Mouse (Mus musculus): ENCODE measurements around the gene Tmem72.

Tmem72 gene

GRCm38 (mm10) chr6:116716666-116717065 is at the start of gene Tmem72:
Gene Tmem72, minus strand, starts transcription at chr6:116716913.
- DNase-seq (ENCODE audit: low spot score in 2 of 2) = no peak

GRCm38 (mm10) chr6:116764524-116764923 is 47.8 kb upstream of the Tmem72 start:
- DNase-seq (ENCODE audit: low spot score in 2 of 2) = no peak

DNA sequence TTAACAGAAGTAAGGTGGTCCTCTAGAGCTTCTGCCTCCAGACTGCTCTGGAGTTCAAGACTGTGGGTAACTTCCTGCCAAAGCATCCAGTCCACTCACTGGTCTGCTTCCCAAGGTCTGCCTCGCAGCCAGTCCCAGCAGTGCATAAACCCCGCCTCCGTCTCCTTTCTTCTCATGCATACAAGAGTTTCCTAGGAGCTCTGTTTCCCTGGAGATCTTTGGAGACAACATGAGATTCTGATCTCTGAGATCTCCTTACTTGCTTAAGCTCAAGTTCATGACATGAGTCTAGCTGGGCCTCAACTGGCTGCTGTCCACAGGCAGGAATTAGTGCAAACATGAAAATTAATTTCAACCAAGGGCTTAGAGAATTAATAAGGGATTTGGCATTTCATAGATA is 45.6 kb upstream of the Tmem72 start:
- no peak for DNase-seq (ENCODE audit: low spot score in 2 of 2)

GRCm38 (mm10) chr6:116760181-116760580 is 43.5 kb upstream of the Tmem72 start:
- no peak for DNase-seq (ENCODE audit: low spot score in 2 of 2)

GRCm38 (mm10) chr6:116756364-116756763 is 39.7 kb upstream of the Tmem72 start:
- no peak for DNase-seq (ENCODE audit: low spot score in 2 of 2)

DNA sequence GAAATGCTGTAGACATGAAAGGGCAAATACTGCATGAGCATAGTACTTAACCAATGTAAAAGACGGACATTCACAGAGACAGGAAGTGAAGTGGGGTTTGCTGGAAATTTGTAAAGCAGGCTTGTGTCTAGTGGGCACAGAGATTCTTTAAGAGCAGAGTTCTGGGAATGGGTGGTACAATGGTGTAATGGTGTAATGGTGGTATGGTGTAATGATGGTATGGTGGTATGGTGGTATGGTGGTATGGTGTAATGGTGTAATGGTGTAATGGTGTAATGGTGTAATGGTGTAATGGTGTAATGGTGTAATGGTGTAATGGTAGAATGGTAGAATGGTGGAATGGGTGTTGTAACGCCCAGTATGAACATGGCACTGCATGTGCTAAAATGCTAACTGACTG is 21.3 kb upstream of the Tmem72 start:
- no peak for DNase-seq (ENCODE audit: low spot score in 2 of 2)

DNA sequence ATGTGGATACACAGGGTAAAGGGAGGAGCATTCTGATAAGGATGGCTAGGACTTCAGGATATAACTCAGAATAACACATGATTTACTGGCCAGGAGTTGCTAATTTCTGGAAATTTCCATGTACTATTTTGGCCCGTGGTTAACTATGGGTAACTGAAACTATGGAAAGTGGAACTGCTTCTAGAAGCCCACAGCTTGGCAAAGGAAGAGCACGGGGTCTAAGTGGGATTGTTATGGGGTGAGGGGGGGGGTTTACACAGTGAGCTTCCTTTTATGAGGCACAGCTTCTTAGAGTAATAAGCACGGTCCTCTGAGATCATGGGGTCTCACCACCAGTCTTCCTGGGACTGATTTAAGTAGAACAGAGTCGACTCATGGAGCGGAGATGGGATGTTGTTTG is 18.6 kb upstream of the Tmem72 start:
- no peak for DNase-seq (ENCODE audit: low spot score in 2 of 2)

GRCm38 (mm10) chr6:116733577-116733976 is 16.9 kb upstream of the Tmem72 start:
- DNase-seq (ENCODE audit: low spot score in 2 of 2) = no peak

DNA sequence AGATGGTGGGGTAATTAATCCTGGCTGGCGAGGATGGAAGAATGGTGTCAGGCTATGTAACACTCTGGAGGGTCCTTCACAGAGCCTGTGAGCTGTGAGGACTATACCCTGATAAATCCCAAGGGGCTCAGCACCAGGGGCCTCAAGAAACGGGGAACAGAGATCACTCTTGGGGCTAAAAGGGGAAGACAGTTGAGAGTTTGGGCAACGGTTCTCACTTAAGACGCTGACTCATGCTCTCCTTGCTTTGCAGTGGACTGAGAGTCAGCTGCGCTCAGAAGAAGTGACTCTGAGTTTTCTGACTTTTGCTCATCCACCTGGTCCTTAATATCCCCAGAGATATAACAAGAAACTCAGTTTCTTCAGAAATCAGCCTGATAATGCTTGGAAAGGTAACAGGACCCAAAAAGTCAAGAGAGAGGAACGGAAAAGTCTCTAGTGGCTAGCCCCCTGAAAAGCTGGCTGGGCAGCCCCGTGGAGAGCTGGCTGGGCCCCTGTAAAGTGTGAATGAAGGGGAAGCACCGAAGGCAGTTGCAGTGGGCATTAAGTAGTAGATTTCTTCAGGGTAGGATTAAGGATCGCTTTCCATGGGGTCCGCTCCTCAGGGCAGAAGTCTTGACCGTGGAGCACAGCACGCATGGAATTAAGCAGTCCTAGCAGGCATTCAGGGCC is 7.9 kb upstream of the Tmem72 start:
- DNase-seq (ENCODE audit: low spot score in 2 of 2) = no peak

- DNase-seq (ENCODE audit: low spot score in 2 of 2) = peak; percentile 31 to 58
These were observed 2.2 kb upstream of the Tmem72 start for GRCm38 (mm10) chr6:116718920-116719319.

DNA sequence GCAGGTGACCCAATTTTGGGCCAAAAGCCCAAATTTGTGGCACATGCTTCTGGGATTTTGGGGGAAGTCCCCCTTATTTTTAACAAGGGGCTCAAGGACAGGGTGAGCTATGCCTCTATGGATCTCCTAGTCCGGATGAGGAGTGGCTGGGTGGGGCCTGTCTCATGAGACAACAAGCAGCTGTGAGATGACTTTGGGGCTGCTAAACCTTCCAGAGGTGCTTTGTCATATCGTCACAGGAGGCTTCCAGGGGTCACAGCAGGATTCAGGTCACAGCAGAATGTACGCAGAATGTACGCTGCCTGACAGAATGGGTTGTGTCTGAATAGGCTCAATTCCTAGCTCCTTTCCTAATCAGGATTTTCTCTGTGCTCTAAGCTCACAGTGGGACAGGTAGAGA is 1.6 kb upstream of the Tmem72 start:
- DNase-seq (ENCODE audit: low spot score in 2 of 2) = no peak

GRCm38 (mm10) chr6:116717851-116718250 is 1.1 kb upstream of the Tmem72 start:
- DNase-seq (ENCODE audit: low spot score in 2 of 2) = no peak

- no peak for DNase-seq (ENCODE audit: low spot score in 2 of 2)
These were observed 1.5 kb downstream of the Tmem72 start for GRCm38 (mm10) chr6:116715166-116715565.

DNA sequence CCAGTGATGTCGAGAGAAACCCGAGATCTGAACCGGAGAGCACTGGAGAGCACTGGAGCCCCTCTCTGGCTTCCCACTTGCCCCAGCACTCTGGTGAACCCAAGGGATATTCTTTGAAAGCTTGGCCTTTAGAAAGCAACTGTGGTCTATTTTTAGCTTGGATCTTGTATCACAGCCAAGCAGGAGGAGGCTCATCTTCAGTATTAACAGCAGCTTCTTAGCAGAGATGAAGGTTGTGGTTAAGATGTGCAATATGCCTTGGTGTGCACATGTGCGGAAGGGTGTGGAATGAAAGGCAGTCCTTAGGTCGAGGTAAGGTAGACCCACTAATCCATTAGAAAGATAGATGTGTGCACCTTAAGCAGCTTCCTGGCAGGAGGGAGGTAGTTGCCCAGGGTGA is 2.1 kb downstream of the Tmem72 start:
- peak in 1 of 2 experiments; percentile 19 for DNase-seq (ENCODE audit: low spot score in 2 of 2)

DNA sequence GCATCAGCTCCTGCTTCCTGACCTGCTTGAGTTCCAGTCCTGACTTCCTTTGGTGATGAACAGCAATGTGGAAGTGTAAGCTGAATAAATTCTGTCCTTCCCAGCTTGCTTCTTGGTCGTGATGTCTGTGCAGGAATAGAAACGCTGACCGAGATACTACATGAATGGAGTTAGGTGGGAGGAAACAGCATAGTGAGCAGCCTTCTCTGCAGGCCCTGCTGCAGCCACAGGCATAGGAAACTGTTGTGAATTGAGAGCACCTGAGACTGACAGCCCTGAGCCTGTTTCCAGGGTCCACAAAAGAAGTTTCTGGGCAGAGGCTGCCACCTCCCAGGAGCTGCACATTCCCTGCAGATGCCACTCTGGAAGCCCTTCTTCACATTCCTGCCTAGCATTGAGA is 2.7 kb downstream of the Tmem72 start:
- no peak for DNase-seq (ENCODE audit: low spot score in 2 of 2)

DNA sequence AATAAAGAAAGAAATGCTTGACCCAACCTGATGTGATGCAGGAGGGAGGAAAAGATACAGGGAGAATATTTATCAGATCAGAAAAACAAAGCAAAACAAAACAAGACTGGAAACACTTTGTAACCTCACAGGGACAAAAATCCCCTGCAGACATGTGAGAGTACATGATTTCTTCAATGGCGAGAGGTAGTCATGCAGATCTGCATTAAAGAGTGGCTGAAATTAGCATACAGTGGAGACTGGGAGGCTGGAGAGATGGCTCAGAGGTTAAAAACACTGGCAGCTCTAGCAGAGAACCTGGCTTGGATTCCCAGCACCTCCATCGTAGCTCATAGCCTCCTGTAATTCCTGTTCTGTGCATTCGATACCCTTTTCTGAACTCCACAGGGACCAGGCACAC is 4.2 kb downstream of the Tmem72 start:
- DNase-seq (ENCODE audit: low spot score in 2 of 2) = no peak

DNA sequence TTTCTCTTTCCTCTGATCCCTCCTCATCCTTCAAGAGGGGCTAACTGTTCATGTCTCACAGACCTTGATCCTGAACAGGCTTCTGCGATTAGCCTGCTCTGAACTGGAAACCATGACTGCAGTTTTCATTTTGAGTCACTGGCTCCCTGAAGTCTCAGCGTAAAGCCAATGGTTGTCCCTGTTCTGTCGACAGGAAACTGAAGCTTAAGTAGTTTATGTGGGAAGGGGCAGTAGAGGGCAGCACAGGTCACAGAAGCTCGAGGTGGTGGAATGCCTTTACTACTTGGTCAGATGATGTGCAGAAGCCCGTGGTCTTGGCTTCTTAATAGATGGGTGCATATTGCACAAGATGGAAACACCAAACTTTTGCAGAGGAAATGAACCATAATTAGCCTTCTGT is 4.7 kb downstream of the Tmem72 start:
- DNase-seq (ENCODE audit: low spot score in 2 of 2) = no peak

GRCm38 (mm10) chr6:116704320-116704719 is 12.4 kb downstream of the Tmem72 start:
- DNase-seq (ENCODE audit: low spot score in 2 of 2) = no peak

DNA sequence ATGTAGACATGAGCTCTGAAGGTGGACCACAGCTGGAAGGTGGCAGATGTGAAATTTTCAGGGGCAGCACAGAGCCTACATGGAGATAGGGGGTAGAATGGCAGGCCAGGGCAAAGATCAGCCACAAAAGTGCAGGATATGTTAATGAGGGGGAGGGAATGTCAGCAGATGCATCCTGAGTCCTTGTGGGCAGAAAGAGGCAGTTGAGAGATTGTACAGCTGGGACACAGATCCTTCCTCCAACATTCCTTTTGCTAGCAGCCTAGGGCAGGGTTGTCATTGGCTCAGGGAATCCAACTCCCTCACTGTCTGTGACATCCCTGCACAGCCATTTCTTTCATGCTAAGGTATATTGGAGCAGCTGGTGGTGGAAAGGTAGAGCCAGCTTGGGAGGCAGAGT is 15.9 kb downstream of the Tmem72 start:
- DNase-seq (ENCODE audit: low spot score in 2 of 2) = no peak

DNA sequence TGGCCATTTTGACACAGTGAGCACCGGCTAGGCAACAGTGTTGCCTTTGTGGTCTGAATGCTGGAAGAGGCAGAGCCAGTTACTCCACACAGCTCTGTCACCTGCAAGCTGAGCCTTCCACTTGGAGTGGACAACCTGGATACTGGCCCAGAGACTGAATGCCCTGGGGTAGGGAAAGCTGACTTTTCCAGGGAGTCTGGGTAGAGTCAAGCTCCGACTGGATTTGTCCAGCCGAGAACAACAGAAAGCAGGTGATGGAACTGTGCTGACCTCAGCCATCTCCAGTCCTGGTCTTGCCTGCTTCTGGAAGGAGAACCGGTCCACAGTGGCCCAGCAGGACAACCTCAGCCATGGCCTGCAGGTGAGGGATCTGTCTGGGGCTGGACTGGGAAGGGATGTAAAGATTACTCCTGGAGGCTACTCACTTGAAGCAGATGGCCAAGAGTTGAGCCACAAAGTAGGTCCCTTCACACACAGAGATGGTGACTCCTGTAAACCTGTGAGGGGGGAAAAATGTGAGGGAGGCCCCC is 18.8 kb downstream of the Tmem72 start:
- DNase-seq (ENCODE audit: low spot score in 2 of 2) = no peak

DNA sequence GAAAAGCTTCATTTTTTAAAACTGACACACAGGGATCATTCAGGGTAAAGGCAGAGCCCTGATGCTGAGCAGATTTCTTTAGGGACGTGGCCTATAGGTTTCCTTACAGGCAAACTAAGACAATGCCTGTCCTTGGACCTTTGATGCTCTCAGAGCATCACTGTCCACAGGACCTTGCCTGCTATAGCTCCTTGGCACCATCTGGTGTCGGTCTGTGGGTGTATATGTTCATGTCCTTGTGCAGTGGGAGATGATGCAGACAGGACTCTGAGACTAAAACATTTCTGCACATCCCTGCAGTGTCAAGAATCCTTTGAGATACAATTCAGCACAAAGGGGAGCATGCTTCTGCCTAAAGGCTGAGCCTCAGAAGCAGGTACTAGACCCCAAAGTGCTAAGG is 19.3 kb downstream of the Tmem72 start:
- no peak for DNase-seq (ENCODE audit: low spot score in 2 of 2)

GRCm38 (mm10) chr6:116694346-116694745 is 22.4 kb downstream of the Tmem72 start:
- DNase-seq (ENCODE audit: low spot score in 2 of 2) = no peak

GRCm38 (mm10) chr6:116693639-116694038 is 23.1 kb downstream of the Tmem72 start:
- no peak for DNase-seq (ENCODE audit: low spot score in 2 of 2)

DNA sequence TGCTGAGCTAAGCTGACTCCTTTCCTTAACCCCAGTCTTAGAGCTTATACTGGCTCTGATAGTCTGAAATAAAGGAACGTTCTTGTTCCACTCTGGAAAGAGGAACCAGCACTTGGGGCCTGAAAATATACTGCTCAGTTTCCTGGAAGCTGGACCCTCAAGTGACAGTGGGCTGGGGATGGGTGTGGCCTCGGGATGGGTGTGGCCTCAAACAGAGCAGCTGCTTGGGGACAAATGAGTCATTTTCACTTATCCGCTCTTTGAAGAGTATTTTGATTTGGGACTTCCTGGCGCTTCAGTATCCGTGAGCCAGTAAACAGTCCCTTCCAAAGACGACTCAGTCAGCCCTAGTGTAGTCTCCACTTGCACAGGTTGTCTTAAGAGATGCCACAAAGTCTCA is 34.4 kb downstream of the Tmem72 start:
- DNase-seq (ENCODE audit: low spot score in 2 of 2) = peak; percentile 55 to 69
